12 mouse cellular contexts compared by ENCODE assay signal in the genomic region with DNA sequence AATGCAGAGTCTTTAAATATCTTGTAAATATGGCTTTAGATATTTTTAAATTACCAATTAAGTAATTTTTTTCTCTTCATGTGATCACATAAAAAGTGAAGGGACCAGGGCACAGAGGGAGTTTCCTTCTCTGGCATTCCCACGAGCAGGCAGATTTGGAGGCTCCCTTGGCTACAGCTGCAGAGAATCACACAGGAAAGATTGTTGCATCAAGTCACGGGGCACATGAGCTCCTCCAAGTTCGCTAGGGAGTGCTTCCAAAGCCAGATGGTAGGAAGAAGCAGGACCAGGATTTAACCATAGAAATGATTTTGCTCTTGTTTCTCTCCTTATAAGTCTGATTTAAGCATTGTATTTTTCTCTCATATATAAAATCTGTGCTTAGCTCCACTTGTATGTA. TPM values are rescaled to one million over a fixed set of nuclear protein-coding genes. Genes with fewer than 3 reads are reported as not detected.
DNase-seq lines count a peak whose midpoint lies in the region; ATAC-seq and TF ChIP-seq lines count a peak whose summit lies in the region.
"Had no signal": no experiment of that assay in that cellular context is flagged by ENCODE, and none has a peak within 500 bp of the region (broad histone marks: within the 10 kb centered on the region; RNA-seq: fewer than 3 reads in every experiment).

No protein-coding gene starts in this region.

- no peak overlapping the region for H3K4me3 ChIP-seq in liver, postnatal 0 days (ENCODE audit: low read depth, low read length)
- H3K4me3 ChIP-seq: embryonic facial prominence, embryonic 12.5 days; midbrain, embryonic 10.5 days; stomach, embryonic 15.5 days had no signal

- H3K36me3 ChIP-seq in liver, postnatal 0 days (replicated peaks; ENCODE audit: insufficient read depth, low read length), result no peaks in the 10 kb centered on the region
- H3K36me3 ChIP-seq: embryonic facial prominence, embryonic 12.5 days; midbrain, embryonic 10.5 days; stomach, embryonic 15.5 days had no signal

- no peak for TF ChIP-seq CTCF in liver, postnatal 0 days (IDR thresholded peaks at IDR 0.05; ENCODE audit: low read depth)

- WGBS in liver, postnatal 0 days (ENCODE audit: insufficient replicate concordance), result 70% methylated on average over 3 of the region's 3 CpGs

- no peak overlapping the region for H3K9ac ChIP-seq in liver, postnatal 0 days (replicated peaks)
- H3K9ac ChIP-seq: embryonic facial prominence, embryonic 12.5 days; stomach, embryonic 15.5 days had no signal

- intact Hi-C loops in left cerebral cortex, postnatal 14 days (cut with DNase I), result no loop called here

- H3K4me1 ChIP-seq in liver, postnatal 0 days (ENCODE audit: insufficient read depth), result no peaks in the 10 kb centered on the region
- H3K4me1 ChIP-seq: embryonic facial prominence, embryonic 12.5 days; midbrain, embryonic 10.5 days; stomach, embryonic 15.5 days had no signal

- peak; percentile 92 for ATAC-seq in frontal cortex, adult (ENCODE audit: low TSS enrichment)
- no peak for ATAC-seq in liver, postnatal 0 days
- ATAC-seq: intestine, embryonic 16.5 days had no signal

- no peak overlapping the region for H3K4me2 ChIP-seq in liver, postnatal 0 days (ENCODE audit: low read depth, low read length)
- H3K4me2 ChIP-seq: embryonic facial prominence, embryonic 12.5 days; stomach, embryonic 15.5 days had no signal

- H3K27me3 ChIP-seq in liver, postnatal 0 days (ENCODE audit: insufficient read depth, low read length), result no peaks in the 10 kb centered on the region
- H3K27me3 ChIP-seq: embryonic facial prominence, embryonic 12.5 days; stomach, embryonic 15.5 days had no signal

- TF ChIP-seq EP300 in liver, postnatal 0 days (IDR thresholded peaks at IDR 0.05; ENCODE audit: low read depth), result no peak

- DNase-seq in frontal cortex, postnatal 25 days (ENCODE audit: low spot score in 2 of 2), result no peak
- peak; percentile 29 for DNase-seq in fibroblast of lung, adult 2 months (ENCODE audit: low read depth)
- peak; percentile 46 for DNase-seq in heart, adult 9 months (ENCODE audit: low spot score in 2 of 2)
- DNase-seq in left cerebral cortex, postnatal 14 days (ENCODE audit: low spot score in 2 of 2), result peak; percentile 20 to 54
- DNase-seq in MN1 (ENCODE audit: low spot score), result no peak
- DNase-seq in thymus, postnatal 0 days (ENCODE audit: low spot score), result no peak
- DNase-seq in liver, postnatal 0 days, result no peak

- H3K27ac ChIP-seq in liver, postnatal 0 days (ENCODE audit: low read depth), result no peak overlapping the region
- H3K27ac ChIP-seq: embryonic facial prominence, embryonic 12.5 days; midbrain, embryonic 10.5 days; stomach, embryonic 15.5 days had no signal

- no peaks in the 10 kb centered on the region for H3K9me3 ChIP-seq in liver, postnatal 0 days (ENCODE audit: low read length)
- H3K9me3 ChIP-seq: embryonic facial prominence, embryonic 12.5 days; midbrain, embryonic 10.5 days; stomach, embryonic 15.5 days had no signal

RNA-seq across cellular contexts. Expression of a gene that starts 53.9 kb away (rescaled TPM):
- total RNA-seq in left cerebral cortex, postnatal 14 days (2021), result 10 to 100 TPM in 1 of 2 experiments, 1 to 10 TPM in 1; 6.2 to 14.1 TPM
- polyA plus RNA-seq in thymus, postnatal 0 days (2015; fragmentation: Nextera tagmentation; extraction: Ambion mirVana), result 2.2 and 2.3 TPM in 2 replicates
- 0.53 and 0.66 TPM in 2 replicates for polyA plus RNA-seq in liver, postnatal 0 days (2015; fragmentation: Nextera tagmentation; extraction: Ambion mirVana)

Comparison
In these comparisons a context has a peak if more than half of its experiments do, and no peak if none do; other contexts are left out.
1. DNase-seq: peak in fibroblast of lung, adult 2 months (single experiment), heart, adult 9 months (2 of 2) and left cerebral cortex, postnatal 14 days (2 of 2); none in frontal cortex, postnatal 25 days (0 of 2), MN1 (single experiment), thymus, postnatal 0 days (single experiment) and liver, postnatal 0 days (single experiment).